Mouse (Mus musculus) liver, embryonic 14.5 days (tissue): ENCODE results near the gene Krt10. TPM values are rescaled to one million over a fixed set of nuclear protein-coding genes. Genes with fewer than 3 reads are reported as not detected.

ENCODE experiments used
- ATAC-seq: fragments of 200-750 bp; cut with Nextera tagmentation; 2 replicates; pipeline ENCODE4 v1.8.0; 2017; ENCODE audit warnings: moderate number of reproducible peaks, mild to moderate bottlenecking, moderate library complexity; ENCODE audit not compliant: insufficient read depth
- DNase-seq, 3 experiments: peaks; one replicate each; pipeline ENCODE4 v3.0.0-alpha.2; 2012 to 2013; ENCODE audit warnings: low read depth in 3 of 3, low spot score in 3 of 3
- H3K27ac ChIP-seq: fragments of 300-500 bp; sonication (generic); 2 replicates; pipeline ENCODE4 v1.5.1; 2014; ENCODE audit warnings: moderate library complexity, mild to moderate bottlenecking, control low read depth, inconsistent platforms
- H3K27me3 ChIP-seq: fragments of 300-500 bp; sonication (generic); 2 replicates; pipeline ENCODE4 v1.6.1; 2014; ENCODE audit warnings: mild to moderate bottlenecking, low read length, moderate library complexity; ENCODE audit not compliant: control insufficient read depth, insufficient read depth
- H3K36me3 ChIP-seq: fragments of 300-500 bp; sonication (generic); replicated peaks from 2 replicates; pipeline ENCODE4 v1.6.1; 2014; ENCODE audit warnings: low read depth; ENCODE audit not compliant: control insufficient read depth, insufficient read depth
- H3K4me1 ChIP-seq, 2 experiments: fragments of 200-500 bp in 1 of 2; fragments of 300-500 bp in 1 of 2; sonication (generic) in 1 of 2; replicated peaks; 2 replicates each; pipeline ENCODE4 v1.6.1; 2012 to 2014; ENCODE audit warnings: antibody characterized with exemption in 1 of 2, inconsistent platforms in 1 of 2, low read length in 1 of 2; ENCODE audit not compliant: control insufficient read depth in 2 of 2, insufficient read depth in 2 of 2
- H3K4me2 ChIP-seq: fragments of 300-500 bp; sonication (generic); 2 replicates; pipeline ENCODE4 v1.6.1; 2014; ENCODE audit warnings: low read depth, mild to moderate bottlenecking, control low read depth, moderate library complexity
- H3K4me3 ChIP-seq, 2 experiments: fragments of 200-500 bp in 1 of 2; fragments of 300-500 bp in 1 of 2; sonication (generic) in 1 of 2; 2 replicates each; pipeline ENCODE4 v1.5.1; 2012 to 2014; ENCODE audit warnings: low read depth in 2 of 2, low read length in 2 of 2, mild to moderate bottlenecking in 2 of 2, control low read depth in 1 of 2, inconsistent platforms in 1 of 2, moderate library complexity in 1 of 2; ENCODE audit not compliant: insufficient read depth in 1 of 2
- H3K9ac ChIP-seq: fragments of 300-500 bp; sonication (generic); replicated peaks from 2 replicates; pipeline ENCODE4 v1.6.1; 2014; ENCODE audit warnings: mild to moderate bottlenecking, control low read depth, moderate library complexity
- H3K9me3 ChIP-seq: fragments of 300-500 bp; sonication (generic); 2 replicates; pipeline ENCODE4 v1.6.1; 2016; ENCODE audit warnings: low read length, mixed read lengths; ENCODE audit not compliant: control insufficient read depth
- CTCF ChIP-seq: IDR thresholded peaks from 2 replicates; pipeline ENCODE4 v1.5.1; 2016; ENCODE audit warnings: antibody characterized with exemption, low read depth, control low read depth
- EP300 ChIP-seq: IDR thresholded peaks from 2 replicates; pipeline ENCODE4 v1.6.1; 2016; ENCODE audit warnings: antibody characterized with exemption, low read depth
- WGBS: fragments of 180-500 bp; shearing (Covaris S2); extraction: QIAGEN DNeasy Blood & Tissue Kit; methylation state at CpG from one replicate; pipeline ENCODE4 v1.1.7; 2014; ENCODE audit not compliant: insufficient replicate concordance; 5-methylcytosine and 5-hydroxymethylcytosine counted together
- polyA plus RNA-seq, 2 experiments: library from polyadenylated mRNA; depleted of rRNA in 1 of 2; stranded (reverse) in 1 of 2; unstranded in 1 of 2; fragments of >200 nt; fragmentation: Nextera tagmentation in 1 of 2; extraction: Ambion mirVana in 1 of 2; gene quantifications; 2 replicates each; pipeline versions ENCODE4 v1.2.1 to v1.2.3; 2012 to 2014

Gene Krt10
- polyA plus RNA-seq, 2 experiments: 1.6 to 3.2 TPM

- no peak overlapping the region for H3K27ac ChIP-seq
- no peak for DNase-seq
Observed at GRCm38 (mm10) chr11:99366791-99367190, 22.4 kb downstream of the Krt10 start.

DNA sequence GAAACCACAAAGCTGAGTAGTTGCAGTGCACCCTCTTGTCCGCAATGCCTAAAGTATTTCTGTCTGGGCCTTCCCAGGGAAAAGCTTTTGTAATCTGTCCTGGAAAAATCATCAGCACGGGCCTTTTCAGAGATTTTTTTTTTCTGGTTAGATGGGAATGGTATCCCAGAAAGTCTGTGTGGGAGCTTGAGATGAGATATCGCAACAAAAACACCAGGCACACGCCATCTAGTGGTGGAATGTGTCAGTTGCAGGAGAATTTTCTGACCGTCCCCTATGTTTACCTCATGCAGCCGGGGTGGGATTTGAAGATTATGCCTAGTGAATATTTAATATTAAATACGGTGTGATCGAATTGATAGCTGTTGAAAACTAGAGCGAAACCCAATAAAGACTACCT is 24.8 kb downstream of the Krt10 start:
- Histone ChIP-seq H3K4me1 (no peaks in the 10 kb centered on the region), H3K9ac (no peak overlapping the region), H3K36me3 (no peaks in the 10 kb centered on the region), H3K27ac (no peak overlapping the region), H3K4me3 (no peak overlapping the region), H3K27me3 (no peaks in the 10 kb centered on the region), H3K9me3 (no peaks in the 10 kb centered on the region), H3K4me2 (no peak overlapping the region)
- DNase-seq (no peak), ATAC-seq (no peak)
- no peak for TF ChIP-seq EP300
- TF ChIP-seq CTCF: peak; percentile 69
- 14% methylated on average over 9 of the region's 9 CpGs for WGBS

More at GRCm38 (mm10) chr11:99366791-99367190, 22.4 kb downstream of the Krt10 start:
- TF ChIP-seq CTCF: peak; percentile 14; the same call in 1 of the 2 replicates
- TF ChIP-seq EP300: no peak
- no peaks in the 10 kb centered on the region for H3K9me3 ChIP-seq
- H3K4me3 ChIP-seq: no peak overlapping the region
- 36% methylated on average over 10 of the region's 10 CpGs for WGBS
- ATAC-seq: no peak
- H3K4me1 ChIP-seq: no peaks in the 10 kb centered on the region
- no peaks in the 10 kb centered on the region for H3K27me3 ChIP-seq
- no peak overlapping the region for H3K9ac ChIP-seq
- H3K4me2 ChIP-seq: no peak overlapping the region
- H3K36me3 ChIP-seq: no peaks in the 10 kb centered on the region

GRCm38 (mm10) chr11:99361423-99361822 is 27.7 kb downstream of the Krt10 start:
- WGBS: 56% methylated on average over 8 of the region's 8 CpGs
- H3K4me3 ChIP-seq: no peak overlapping the region
- no peaks in the 10 kb centered on the region for H3K27me3 ChIP-seq
- no peaks in the 10 kb centered on the region for H3K36me3 ChIP-seq
- H3K9me3 ChIP-seq: no peaks in the 10 kb centered on the region
- H3K4me2 ChIP-seq: no peak overlapping the region
- no peak for ATAC-seq
- TF ChIP-seq EP300 (no peak), CTCF (no peak)
- no peak overlapping the region for H3K9ac ChIP-seq
- no peak overlapping the region for H3K27ac ChIP-seq
- H3K4me1 ChIP-seq: no peaks in the 10 kb centered on the region
- no peak for DNase-seq

DNA sequence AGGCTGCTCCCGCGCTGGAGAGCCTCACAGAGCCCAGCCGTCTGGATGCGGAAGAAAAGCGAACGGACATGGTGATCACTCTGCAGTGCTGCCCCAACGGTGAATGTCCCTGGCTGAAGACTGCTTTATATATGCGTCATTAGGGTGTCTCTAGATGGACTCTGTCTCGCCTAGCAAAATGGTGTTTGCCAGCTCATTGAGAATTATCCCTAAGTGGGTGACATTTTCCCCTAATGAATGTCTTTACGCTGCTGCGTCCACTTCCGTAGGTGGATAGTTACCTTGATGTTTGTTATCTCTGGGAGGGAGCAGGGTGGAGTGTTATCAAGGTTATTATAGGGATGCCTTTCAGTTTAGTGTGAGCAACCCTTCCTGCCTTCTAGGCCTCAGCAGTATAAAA is 38.2 kb downstream of the Krt10 start, which contains the start of gene Krt27:
Gene Krt27, minus strand, starts transcription at position 101 of the 400 bp plus-strand sequence.
- no peaks in the 10 kb centered on the region for H3K4me1 ChIP-seq
- H3K36me3 ChIP-seq: no peaks in the 10 kb centered on the region
- H3K9me3 ChIP-seq: no peaks in the 10 kb centered on the region
- H3K9ac ChIP-seq: no peak within 1 kb of the TSS
- H3K27me3 ChIP-seq: no peaks in the 10 kb centered on the region
- H3K4me2 ChIP-seq: no peak within 1 kb of the TSS
- no peak within 1 kb of the TSS for H3K27ac ChIP-seq
- no peak for ATAC-seq
- 69% methylated on average over 12 of the region's 12 CpGs for WGBS
- no peak for TF ChIP-seq CTCF
- no peak for TF ChIP-seq EP300
- no peak for DNase-seq
- H3K4me3 ChIP-seq: no peak within 1 kb of the TSS

GRCm38 (mm10) chr11:99339299-99339847 is 49.8 kb downstream of the Krt10 start:
- DNase-seq (no peak), ATAC-seq (no peak)
- H3K4me1 ChIP-seq: no peaks in the 10 kb centered on the region
- 69% methylated on average over 11 of the region's 11 CpGs for WGBS
- TF ChIP-seq CTCF (no peak), EP300 (no peak)
- H3K27ac ChIP-seq: no peak overlapping the region
- H3K36me3 ChIP-seq: no peaks in the 10 kb centered on the region
- H3K27me3 ChIP-seq: no peaks in the 10 kb centered on the region
- no peak overlapping the region for H3K4me2 ChIP-seq
- H3K4me3 ChIP-seq: no peak overlapping the region
- no peaks in the 10 kb centered on the region for H3K9me3 ChIP-seq
- H3K9ac ChIP-seq: no peak overlapping the region
